Mouse (Mus musculus): ENCODE measurements around the gene H2-Ab1. TPM values are rescaled to one million over a fixed set of nuclear protein-coding genes. Genes with fewer than 3 reads are reported as not detected.
"Not testable (repeated sequence)": the region's sequence is repeated elsewhere in the genome, so short reads cannot be mapped to it uniquely, and the experiment has no call there.

Gene H2-Ab1
- polyA plus RNA-seq, 1 experiment from 2014 or later, result 19.2 TPM

DNA sequence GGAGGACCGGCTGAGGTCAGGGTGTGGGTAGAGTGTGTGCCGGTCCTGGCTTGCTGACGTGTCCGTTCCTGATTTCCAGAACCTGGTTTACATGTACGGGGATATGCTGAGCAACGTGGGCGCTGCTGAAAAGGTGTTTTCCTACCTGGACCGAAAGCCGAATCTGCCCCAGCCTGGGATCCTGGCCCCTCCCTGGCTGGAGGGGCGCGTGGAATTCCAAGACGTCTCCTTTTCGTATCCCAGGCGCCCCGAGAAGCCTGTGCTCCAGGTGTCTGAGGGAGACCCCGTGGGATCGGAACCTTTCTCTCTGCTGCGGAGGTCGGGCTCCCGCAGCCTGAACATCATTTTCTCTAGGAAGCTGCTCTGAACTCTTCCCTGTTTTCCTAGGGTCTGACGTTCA, 43.6 kb upstream of the H2-Ab1 start:
- Histone ChIP-seq H3K9me3 (ENCODE audit: low read length) (no peaks in the 10 kb centered on the region), H3K4me3 (ENCODE audit: low read depth, low read length) (no peak overlapping the region), H3K27me3 (replicated peaks; ENCODE audit: insufficient read depth, low read length) (0 out of 2 replicates have a peak, but pooled peaks cover 2% of the 10 kb centered on the region), H3K9ac (replicated peaks; ENCODE audit: low read depth) (no peak overlapping the region), H3K4me2 (replicated peaks; ENCODE audit: low read depth, low read length) (no peak overlapping the region), H3K36me3 (ENCODE audit: insufficient read depth, low read length) (0 out of 2 replicates have a peak, but pooled peaks cover 3% of the 10 kb centered on the region), H3K27ac (ENCODE audit: low read length) (no peak overlapping the region), H3K4me1 (ENCODE audit: insufficient read depth, low read depth, low read length) (no peaks in the 10 kb centered on the region)
- WGBS, result 48% methylated on average over 21 of the region's 21 CpGs
- TF ChIP-seq CTCF (IDR thresholded peaks at IDR 0.05) (no peak), EP300 (IDR thresholded peaks at IDR 0.05) (no peak)
- no peak for DNase-seq (ENCODE audit: low spot score)
- ATAC-seq, result no peak

DNA sequence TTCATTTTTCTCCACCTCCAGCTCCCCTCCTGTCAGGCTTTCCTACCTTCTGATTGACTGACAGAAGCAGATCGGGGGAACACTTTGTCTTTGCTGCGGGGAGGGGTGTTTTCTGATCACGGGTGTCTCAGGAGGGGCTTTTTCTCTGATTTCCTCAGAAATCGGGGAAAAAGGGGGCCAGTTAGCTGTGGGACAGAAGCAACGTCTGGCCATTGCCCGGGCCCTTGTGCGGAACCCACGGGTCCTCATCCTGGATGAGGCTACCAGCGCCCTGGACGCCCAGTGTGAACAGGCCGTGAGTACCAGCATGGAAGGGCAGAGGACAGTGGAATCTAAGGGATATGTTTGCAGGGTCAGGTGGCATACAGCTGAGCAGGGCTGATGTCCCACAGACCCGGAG, 42.3 kb upstream of the H2-Ab1 start:
- ATAC-seq (no peak), DNase-seq (ENCODE audit: low spot score) (no peak)
- Histone ChIP-seq H3K36me3 (ENCODE audit: insufficient read depth, low read length) (0 out of 2 replicates have a peak, but pooled peaks cover 3% of the 10 kb centered on the region), H3K27ac (ENCODE audit: low read length) (no peak overlapping the region), H3K4me3 (ENCODE audit: low read depth, low read length) (no peak overlapping the region), H3K9ac (replicated peaks; ENCODE audit: low read depth) (no peak overlapping the region), H3K4me2 (replicated peaks; ENCODE audit: low read depth, low read length) (no peak overlapping the region), H3K9me3 (ENCODE audit: low read length) (no peaks in the 10 kb centered on the region), H3K4me1 (ENCODE audit: insufficient read depth, low read depth, low read length) (no peaks in the 10 kb centered on the region), H3K27me3 (replicated peaks; ENCODE audit: insufficient read depth, low read length) (0 out of 2 replicates have a peak, but pooled peaks cover 2% of the 10 kb centered on the region)
- 87% methylated on average over 12 of the region's 12 CpGs for WGBS
- no peak for TF ChIP-seq EP300 (IDR thresholded peaks at IDR 0.05)
- TF ChIP-seq CTCF (IDR thresholded peaks at IDR 0.05), result no peak

DNA sequence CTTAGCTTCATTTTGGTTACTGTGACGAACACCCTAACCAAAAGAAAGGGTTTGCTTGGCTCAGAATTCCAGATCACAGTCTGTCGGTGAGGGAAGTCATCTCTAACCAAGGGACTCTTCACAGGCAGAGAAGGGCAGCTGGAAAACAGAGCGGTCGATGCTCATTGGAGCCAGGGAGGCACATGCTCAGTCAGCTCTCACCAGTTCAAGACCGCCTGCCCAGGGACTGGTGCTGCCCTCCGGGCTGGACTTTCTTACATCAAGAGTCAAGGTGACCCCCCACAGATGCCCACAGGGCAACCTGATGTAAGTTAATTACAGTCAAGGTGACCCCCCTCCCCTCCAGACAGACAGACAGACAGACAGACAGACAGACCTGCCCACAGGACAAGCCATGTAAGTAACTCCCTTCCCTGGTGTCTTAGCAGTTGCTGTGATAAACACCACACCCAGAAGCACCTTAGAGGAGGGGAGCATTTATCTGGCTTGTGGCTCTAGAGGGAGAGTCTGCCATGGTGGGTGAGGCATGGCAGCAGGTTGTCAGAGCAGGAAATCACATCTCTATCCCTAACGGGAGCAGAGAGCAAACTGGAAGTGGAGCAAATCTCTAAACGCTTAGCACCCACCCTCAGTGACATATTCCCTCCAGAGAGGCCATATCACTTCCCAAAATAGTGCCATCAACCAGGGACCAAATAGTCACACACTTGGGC, 40.1 kb upstream of the H2-Ab1 start:
- H3K4me3 ChIP-seq (ENCODE audit: low read depth, low read length), result no peak overlapping the region
- no peaks in the 10 kb centered on the region for H3K4me1 ChIP-seq (ENCODE audit: insufficient read depth, low read depth, low read length)
- no peak for ATAC-seq
- H3K36me3 ChIP-seq (ENCODE audit: insufficient read depth, low read length), result no peaks in the 10 kb centered on the region
- H3K9me3 ChIP-seq (ENCODE audit: low read length), result no peaks in the 10 kb centered on the region
- no peak for DNase-seq (ENCODE audit: low spot score)
- H3K4me2 ChIP-seq (replicated peaks; ENCODE audit: low read depth, low read length), result no peak overlapping the region
- WGBS, result 84% methylated on average over 8 of the region's 8 CpGs
- 0 out of 2 replicates have a peak, but pooled peaks cover 2% of the 10 kb centered on the region for H3K27me3 ChIP-seq (replicated peaks; ENCODE audit: insufficient read depth, low read length)
- no peak overlapping the region for H3K9ac ChIP-seq (replicated peaks; ENCODE audit: low read depth)
- no peak for TF ChIP-seq EP300 (IDR thresholded peaks at IDR 0.05)
- no peak for TF ChIP-seq CTCF (IDR thresholded peaks at IDR 0.05)
- H3K27ac ChIP-seq (ENCODE audit: low read length), result no peak overlapping the region

DNA sequence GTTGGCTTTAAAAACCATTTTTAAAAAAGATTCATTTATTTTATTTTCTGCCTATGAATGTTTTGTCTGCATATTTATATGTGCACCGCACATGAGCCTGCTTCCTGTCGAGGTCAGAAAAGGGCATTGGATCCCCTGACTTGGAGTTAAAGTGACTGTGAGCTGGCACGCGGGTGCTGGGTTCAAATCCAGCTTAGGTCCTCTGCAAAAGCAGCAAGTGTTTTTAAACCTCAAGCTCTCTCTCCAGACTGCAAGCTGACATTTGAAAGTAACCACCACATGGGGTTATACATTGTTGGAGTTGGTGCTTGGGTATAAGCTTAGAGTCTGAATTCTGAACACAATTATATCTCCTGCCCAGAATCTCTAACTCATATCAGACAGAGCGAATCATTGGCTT, 39.5 kb upstream of the H2-Ab1 start:
- no peak overlapping the region for H3K4me3 ChIP-seq (ENCODE audit: low read depth, low read length)
- WGBS, result 79% methylated on average over 5 of the region's 5 CpGs
- no peak overlapping the region for H3K9ac ChIP-seq (replicated peaks; ENCODE audit: low read depth)
- DNase-seq (ENCODE audit: low spot score) (no peak), ATAC-seq (no peak)
- H3K36me3 ChIP-seq (ENCODE audit: insufficient read depth, low read length), result no peaks in the 10 kb centered on the region
- TF ChIP-seq CTCF (IDR thresholded peaks at IDR 0.05) (no peak), EP300 (IDR thresholded peaks at IDR 0.05) (no peak)
- peak overlapping the region; percentile 35; the same call in 1 of the 2 replicates for H3K4me2 ChIP-seq (replicated peaks; ENCODE audit: low read depth, low read length)
- H3K4me1 ChIP-seq (ENCODE audit: insufficient read depth, low read depth, low read length), result no peaks in the 10 kb centered on the region
- H3K27ac ChIP-seq (ENCODE audit: low read length), result no peak overlapping the region
- 0 out of 2 replicates have a peak, but pooled peaks cover 2% of the 10 kb centered on the region for H3K27me3 ChIP-seq (replicated peaks; ENCODE audit: insufficient read depth, low read length)
- no peaks in the 10 kb centered on the region for H3K9me3 ChIP-seq (ENCODE audit: low read length)

DNA sequence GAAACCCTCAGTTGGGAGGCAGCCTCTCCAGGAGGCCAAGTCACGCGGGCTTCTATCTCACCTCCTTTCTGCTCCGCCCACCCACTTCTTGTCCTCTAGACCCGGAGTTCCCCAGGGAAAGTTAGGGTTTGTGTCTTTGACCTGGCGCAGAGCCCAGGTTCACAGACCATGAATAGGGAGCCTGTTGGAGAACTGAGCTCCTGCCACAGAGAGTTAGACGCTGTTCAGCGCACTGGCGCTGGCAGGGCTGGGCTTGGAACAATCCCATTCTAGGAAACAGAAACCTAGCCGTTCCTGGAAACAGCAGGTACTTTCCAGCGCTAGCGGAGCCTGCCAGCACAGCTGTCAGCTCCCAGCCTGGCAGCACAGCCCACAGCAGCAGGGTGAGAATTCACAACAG, 38.8 kb upstream of the H2-Ab1 start:
- H3K9ac ChIP-seq (replicated peaks; ENCODE audit: low read depth), result no peak overlapping the region
- no peaks in the 10 kb centered on the region for H3K27me3 ChIP-seq (replicated peaks; ENCODE audit: insufficient read depth, low read length)
- no peaks in the 10 kb centered on the region for H3K4me1 ChIP-seq (ENCODE audit: insufficient read depth, low read depth, low read length)
- peak; percentile 59 for ATAC-seq
- peak overlapping the region; percentile 47 for H3K27ac ChIP-seq (ENCODE audit: low read length)
- H3K9me3 ChIP-seq (ENCODE audit: low read length), result no peaks in the 10 kb centered on the region
- peak; percentile 49 for DNase-seq (ENCODE audit: low spot score)
- WGBS, result 54% methylated on average over 11 of the region's 11 CpGs
- TF ChIP-seq CTCF (IDR thresholded peaks at IDR 0.05) (no peak), EP300 (IDR thresholded peaks at IDR 0.05) (no peak)
- H3K4me3 ChIP-seq (ENCODE audit: low read depth, low read length), result peak overlapping the region; percentile 10; the same call in 1 of the 2 replicates
- no peaks in the 10 kb centered on the region for H3K36me3 ChIP-seq (ENCODE audit: insufficient read depth, low read length)
- peak overlapping the region; percentile 35 for H3K4me2 ChIP-seq (replicated peaks; ENCODE audit: low read depth, low read length)

DNA sequence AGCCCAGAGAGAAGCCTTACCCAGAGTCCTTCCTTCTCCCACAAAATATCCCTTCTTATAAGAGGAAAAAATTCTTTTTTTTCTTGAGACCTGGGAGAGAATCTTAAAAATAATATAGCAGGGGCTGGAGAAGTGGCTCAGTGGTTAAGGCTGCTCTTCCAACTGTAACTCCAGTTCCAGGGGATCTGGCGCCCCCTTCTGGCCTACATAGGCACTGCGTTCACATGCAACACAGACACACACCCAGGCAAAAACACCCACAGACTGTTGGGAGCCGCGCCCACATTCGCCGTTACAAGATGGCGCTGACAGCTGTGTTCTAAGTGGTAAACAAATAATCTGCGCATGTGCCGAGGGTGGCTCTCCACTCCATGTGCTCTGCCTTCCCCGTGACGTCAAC, 38.4 kb upstream of the H2-Ab1 start:
- peak; percentile 67 for TF ChIP-seq CTCF (IDR thresholded peaks at IDR 0.05)

DNA sequence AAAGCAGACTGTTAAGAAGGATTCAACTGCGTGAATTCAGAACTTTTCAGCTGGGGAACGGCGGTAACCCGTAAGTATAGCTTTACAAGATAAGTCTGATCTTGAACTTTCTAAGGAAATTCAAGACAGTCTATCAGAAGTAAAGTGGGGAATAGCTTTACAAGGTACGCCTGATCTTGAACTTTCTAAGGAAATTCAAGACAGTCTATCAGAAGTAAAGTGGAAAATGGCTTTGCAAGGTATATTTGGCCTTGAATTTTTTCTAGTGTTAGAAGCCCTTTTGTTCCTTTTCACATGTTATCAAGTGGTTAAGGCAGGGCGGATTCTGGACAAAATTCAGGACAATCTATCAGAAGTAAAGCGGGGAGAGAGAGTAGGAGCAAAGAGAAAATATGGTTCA, 37.7 kb upstream of the H2-Ab1 start:
- H3K27ac ChIP-seq (ENCODE audit: low read length); ATAC-seq; DNase-seq (ENCODE audit: low spot score); H3K27me3 ChIP-seq (replicated peaks; ENCODE audit: insufficient read depth, low read length); H3K9me3 ChIP-seq (ENCODE audit: low read length); H3K9ac ChIP-seq (replicated peaks; ENCODE audit: low read depth); H3K4me3 ChIP-seq (ENCODE audit: low read depth, low read length); H3K4me2 ChIP-seq (replicated peaks; ENCODE audit: low read depth, low read length); H3K36me3 ChIP-seq (ENCODE audit: insufficient read depth, low read length); H3K4me1 ChIP-seq (ENCODE audit: insufficient read depth, low read depth, low read length): not testable (repeated sequence)
- 98% methylated on average over 3 of the region's 7 CpGs for WGBS

More for the DNA sequence above, 38.4 kb upstream of the H2-Ab1 start:
- Histone ChIP-seq H3K4me2 (replicated peaks; ENCODE audit: low read depth, low read length) (peak overlapping the region; percentile 35), H3K4me3 (ENCODE audit: low read depth, low read length) (peak overlapping the region; percentile 10; the same call in 1 of the 2 replicates)
- not testable (repeated sequence) for H3K27me3 ChIP-seq (replicated peaks; ENCODE audit: insufficient read depth, low read length); H3K4me1 ChIP-seq (ENCODE audit: insufficient read depth, low read depth, low read length); H3K36me3 ChIP-seq (ENCODE audit: insufficient read depth, low read length); H3K9ac ChIP-seq (replicated peaks; ENCODE audit: low read depth); ATAC-seq; H3K9me3 ChIP-seq (ENCODE audit: low read length); H3K27ac ChIP-seq (ENCODE audit: low read length)
- DNase-seq (ENCODE audit: low spot score), result peak; percentile 22
- WGBS, result 91% methylated on average over 8 of the region's 11 CpGs

DNA sequence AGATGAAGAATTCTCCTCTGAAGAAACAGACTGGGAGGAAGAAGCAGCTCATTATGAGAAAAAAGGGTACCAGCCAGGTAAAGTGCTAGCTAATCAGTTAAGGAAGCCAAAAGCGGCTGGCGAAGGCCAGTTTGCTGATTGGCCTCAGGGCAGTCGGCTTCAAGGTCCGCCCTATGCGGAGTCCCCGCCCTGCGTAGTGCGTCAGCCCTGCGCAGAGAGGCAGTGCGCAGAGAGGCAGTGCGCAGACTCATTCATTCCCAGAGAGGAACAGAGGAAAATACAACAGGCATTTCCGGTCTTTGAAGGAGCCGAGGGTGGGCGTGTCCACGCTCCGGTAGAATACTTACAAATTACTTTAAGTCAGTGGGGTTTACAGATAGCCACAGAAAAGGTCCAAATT, 37.1 kb upstream of the H2-Ab1 start:
- not testable (repeated sequence) for H3K4me3 ChIP-seq (ENCODE audit: low read depth, low read length); H3K27ac ChIP-seq (ENCODE audit: low read length); H3K9me3 ChIP-seq (ENCODE audit: low read length); H3K27me3 ChIP-seq (replicated peaks; ENCODE audit: insufficient read depth, low read length); H3K9ac ChIP-seq (replicated peaks; ENCODE audit: low read depth); H3K4me1 ChIP-seq (ENCODE audit: insufficient read depth, low read depth, low read length); H3K4me2 ChIP-seq (replicated peaks; ENCODE audit: low read depth, low read length); H3K36me3 ChIP-seq (ENCODE audit: insufficient read depth, low read length); ATAC-seq; DNase-seq (ENCODE audit: low spot score)
- WGBS, result no CpG with 5 or more reads among the region's 16 CpGs
